Mouse (Mus musculus): ENCODE results near the gene Igf2.

Gene Igf2

GRCm38 (mm10) chr7:142666659-142667058, at the start of gene Igf2:
Gene Igf2 (minus strand): TSS chr7:142666816.
- POLR2A ChIA-PET: interaction anchor here in 1 of 4 experiments (0.6 kb wide), 1 partner anchor 113 kb away, joined by 3 read pairs; no protein-coding TSS in a partner anchor
- CTCF ChIA-PET: interaction anchor here in 2 of 4 experiments (1.3 to 1.5 kb wide), 2 partner anchors 56 to 86 kb away, joined by 4 to 7 read pairs; no protein-coding TSS in a partner anchor

GRCm38 (mm10) chr7:142714783-142715498, 48.3 kb upstream of the Igf2 start:
- ChIA-PET CTCF (interaction anchor here (0.5 to 1.4 kb wide), 22 partner anchors 11 to 380 kb away, joined by 3 to 18 read pairs (median 3); no protein-coding TSS in a partner anchor), POLR2A (interaction anchor here in 3 of 4 experiments (0.5 to 0.6 kb wide), 3 partner anchors 58 to 1115 kb away, joined by 3 read pairs; no protein-coding TSS in a partner anchor)

DNA sequence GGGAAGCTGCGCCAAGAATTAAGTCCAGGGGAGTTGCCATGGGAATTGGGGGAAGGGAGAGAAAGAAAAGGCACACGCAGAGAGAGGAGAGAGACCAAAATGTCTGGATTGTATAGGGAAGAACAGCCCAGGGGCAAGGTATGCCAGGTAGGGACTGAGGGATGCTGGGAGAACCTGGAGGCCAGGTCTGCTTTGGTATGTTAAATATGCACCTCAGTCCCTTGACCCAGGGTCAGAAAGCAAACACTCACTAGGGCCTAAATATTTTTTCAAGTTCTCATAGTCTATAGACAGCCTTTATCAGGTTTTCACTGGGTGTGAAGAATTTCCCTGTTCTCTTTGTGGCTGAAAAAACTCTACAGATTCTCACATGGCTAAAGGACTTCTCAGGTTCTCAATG, 40.3 kb upstream of the Igf2 start:
- ChIA-PET CTCF (no interaction called here), POLR2A (no interaction called here)

- POLR2A ChIA-PET: no interaction called here
- CTCF ChIA-PET: interaction anchor here in 1 of 4 experiments (2.2 kb wide), 1 partner anchor 15 kb away, joined by 5 read pairs; no protein-coding TSS in a partner anchor
Observed at GRCm38 (mm10) chr7:142699334-142699860, 32.8 kb upstream of the Igf2 start.

- POLR2A ChIA-PET: interaction anchor here in 1 of 4 experiments (0.6 kb wide), 1 partner anchor 75 kb away, joined by 3 read pairs; no protein-coding TSS in a partner anchor
- CTCF ChIA-PET: interaction anchor here in 3 of 4 experiments (1.2 to 3.2 kb wide), 4 partner anchors 68 to 197 kb away, joined by 3 to 11 read pairs (median 7); no protein-coding TSS in a partner anchor
Observed at GRCm38 (mm10) chr7:142678611-142679010, 12.0 kb upstream of the Igf2 start.

- CTCF ChIA-PET: interaction anchor here (0.6 to 3.3 kb wide), 18 partner anchors 65 to 391 kb away, joined by 3 to 13 read pairs (median 5); no protein-coding TSS in a partner anchor
- POLR2A ChIA-PET: no interaction called here
Observed at GRCm38 (mm10) chr7:142675644-142676043, 9.0 kb upstream of the Igf2 start.

DNA sequence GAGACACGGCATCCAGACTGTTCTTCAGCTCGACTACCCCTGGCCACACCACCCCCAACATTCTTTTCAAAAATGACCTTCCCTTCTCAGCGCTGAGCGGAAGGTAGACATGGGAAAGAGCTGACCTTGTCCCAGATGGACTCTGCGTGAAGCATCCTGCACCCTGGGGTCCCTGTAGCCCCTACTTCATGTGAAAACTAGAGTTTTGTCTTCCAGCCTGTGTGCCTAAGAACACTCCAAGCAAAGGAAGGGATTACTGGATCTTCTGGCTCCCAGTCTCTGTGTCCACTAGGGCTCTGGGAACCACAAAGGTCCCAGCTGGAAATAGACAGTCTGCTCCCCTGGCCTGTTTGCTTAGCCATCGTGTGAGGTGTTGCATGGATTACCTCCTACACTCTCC, 8.5 kb upstream of the Igf2 start:
- ChIA-PET CTCF (interaction anchor here (0.6 to 3.3 kb wide), 13 partner anchors 64 to 391 kb away, joined by 3 to 13 read pairs (median 5); no protein-coding TSS in a partner anchor), POLR2A (interaction anchor here in 1 of 4 experiments (1.6 kb wide), 1 partner anchor 64 kb away, joined by 4 read pairs; no protein-coding TSS in a partner anchor)

DNA sequence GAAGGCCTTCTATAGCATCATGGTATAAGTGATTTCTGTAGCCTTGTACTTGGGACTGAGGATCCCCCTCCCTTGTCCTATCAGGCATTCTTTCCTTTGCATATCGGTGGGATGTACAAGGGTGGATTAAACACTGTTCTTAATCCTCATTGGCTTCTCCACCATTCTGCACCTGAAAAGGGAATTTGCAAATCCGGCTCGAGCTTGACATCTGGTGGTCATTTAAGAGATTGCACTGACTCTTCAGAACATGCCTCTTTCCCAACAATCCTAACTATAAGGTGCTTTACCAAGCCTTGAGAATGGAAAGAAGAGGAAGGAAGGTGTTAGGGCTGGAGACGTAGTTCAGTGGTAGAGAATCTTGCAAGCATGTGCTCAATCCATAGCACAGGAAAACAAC, 5.5 kb upstream of the Igf2 start:
- ChIA-PET CTCF (interaction anchor here (0.6 to 4.7 kb wide), 18 partner anchors 8 to 758 kb away, joined by 3 to 46 read pairs (median 4); no protein-coding TSS in a partner anchor), POLR2A (interaction anchor here in 1 of 4 experiments (1.1 kb wide), 1 partner anchor 302 kb away, joined by 3 read pairs; no protein-coding TSS in a partner anchor)

- ChIA-PET CTCF (interaction anchor here (0.6 to 4.7 kb wide), 8 partner anchors 60 to 349 kb away, joined by 3 to 46 read pairs (median 6); no protein-coding TSS in a partner anchor), POLR2A (interaction anchor here in 1 of 4 experiments (1.1 to 1.3 kb wide), 2 partner anchors 60 to 301 kb away, joined by 3 to 6 read pairs; no protein-coding TSS in a partner anchor)
Observed at GRCm38 (mm10) chr7:142671067-142671466, 4.5 kb upstream of the Igf2 start.

- POLR2A ChIA-PET: interaction anchor here in 1 of 4 experiments (1.3 kb wide), 1 partner anchor 59 kb away, joined by 6 read pairs; no protein-coding TSS in a partner anchor
Observed at GRCm38 (mm10) chr7:142669751-142670625, 3.4 kb upstream of the Igf2 start, which contains the start of gene Gm49394. Gene Gm49394 (minus strand): TSS chr7:142669942.

DNA sequence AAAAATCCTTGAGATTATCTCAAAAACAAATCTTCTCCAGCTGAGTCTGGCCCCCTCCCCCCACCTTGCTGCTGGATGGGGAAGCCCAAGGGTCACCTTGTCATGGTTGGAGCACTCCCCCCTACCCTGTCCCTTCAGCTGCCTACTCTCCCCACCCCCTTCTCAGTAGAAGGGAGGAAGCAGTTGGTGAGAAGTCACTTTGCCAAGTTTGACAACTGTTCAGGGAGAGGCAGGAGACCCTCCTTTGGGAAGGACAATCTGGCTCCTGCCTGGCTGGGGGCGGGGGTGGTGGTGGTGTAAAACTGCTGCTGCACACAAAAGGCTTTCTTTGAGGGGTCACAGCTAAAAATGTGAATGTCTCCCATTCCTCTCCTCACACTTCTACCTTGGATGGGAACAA, 1.7 kb upstream of the Igf2 start:
- ChIA-PET POLR2A (interaction anchor here in 1 of 4 experiments (0.6 kb wide), 2 partner anchors 337 to 900 kb away, joined by 4 to 7 read pairs; no protein-coding TSS in a partner anchor), CTCF (interaction anchor here in 1 of 4 experiments (0.6 kb wide), 1 partner anchor 58 kb away, joined by 4 read pairs; no protein-coding TSS in a partner anchor)

More at GRCm38 (mm10) chr7:142669751-142670625, 3.4 kb upstream of the Igf2 start, which contains the start of gene Gm49394:
- CTCF ChIA-PET: interaction anchor here in 2 of 4 experiments (0.6 to 4.7 kb wide), 2 partner anchors 59 to 403 kb away, joined by 3 to 46 read pairs; no protein-coding TSS in a partner anchor

GRCm38 (mm10) chr7:142667521-142667920, 905 bp upstream of the Igf2 start:
- POLR2A ChIA-PET: interaction anchor here in 1 of 4 experiments (0.6 to 1.0 kb wide), 2 partner anchors 13 to 114 kb away, joined by 3 read pairs; no protein-coding TSS in a partner anchor
- CTCF ChIA-PET: interaction anchor here in 3 of 4 experiments (0.5 to 1.5 kb wide), 4 partner anchors 56 to 409 kb away, joined by 3 to 7 read pairs (median 4); no protein-coding TSS in a partner anchor

DNA sequence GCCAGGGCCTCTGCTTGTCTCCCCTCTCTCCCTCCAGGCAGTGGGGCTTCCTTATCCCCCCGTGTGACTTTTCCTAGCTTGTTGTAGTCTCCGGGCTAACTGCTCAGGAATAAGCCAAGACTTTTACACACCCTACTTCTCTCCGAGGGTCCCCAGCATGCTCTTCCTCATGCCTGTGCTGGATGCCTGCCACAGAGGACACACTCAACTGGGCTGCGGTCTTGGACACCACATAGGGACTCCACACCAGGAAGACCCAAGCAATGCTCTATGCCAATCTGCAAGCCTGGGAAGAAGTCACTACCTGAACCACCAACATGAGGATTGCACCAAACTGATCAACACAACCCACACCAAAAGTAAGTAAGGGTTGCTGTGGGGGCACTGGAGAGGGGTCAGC, 507 bp downstream of the Igf2 start:
- ChIA-PET CTCF (no interaction called here), POLR2A (no interaction called here)

DNA sequence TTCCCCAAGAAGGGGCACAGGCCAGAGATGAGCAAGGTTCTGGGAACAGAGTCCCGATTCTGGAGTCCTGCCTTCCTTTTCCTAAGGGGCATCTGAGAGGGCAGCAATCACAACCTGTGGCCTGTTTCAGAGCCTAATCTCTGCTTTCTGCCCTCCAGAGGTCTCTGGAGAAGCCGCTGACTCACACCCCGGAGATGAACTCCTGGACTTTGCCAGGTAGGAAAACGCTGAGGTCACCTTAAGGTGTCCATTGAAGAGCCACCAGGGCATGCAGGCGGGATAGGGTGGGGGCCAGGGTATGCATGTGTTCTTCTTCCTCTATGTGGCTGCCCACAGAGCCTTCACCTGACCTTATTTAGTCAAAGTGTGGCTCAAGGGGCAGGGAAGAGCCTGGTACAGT, 1.3 kb downstream of the Igf2 start:
- ChIA-PET POLR2A (interaction anchor here in 2 of 4 experiments (0.6 kb wide), 2 partner anchors 11 to 193 kb away, joined by 3 to 7 read pairs; no protein-coding TSS in a partner anchor), CTCF (no interaction called here)

GRCm38 (mm10) chr7:142664465-142665029, 2.1 kb downstream of the Igf2 start:
- CTCF ChIA-PET: interaction anchor here (0.7 to 1.1 kb wide), 6 partner anchors 53 to 330 kb away, joined by 3 to 6 read pairs (median 3); no protein-coding TSS in a partner anchor
- POLR2A ChIA-PET: interaction anchor here in 2 of 4 experiments (0.6 to 0.7 kb wide), 3 partner anchors 9 to 192 kb away, joined by 3 to 7 read pairs (median 3); no protein-coding TSS in a partner anchor

- ChIA-PET POLR2A (interaction anchor here in 1 of 4 experiments (0.6 to 0.7 kb wide), 2 partner anchors 8 to 868 kb away, joined by 3 to 4 read pairs; no protein-coding TSS in a partner anchor), CTCF (interaction anchor here (0.7 to 1.1 kb wide), 7 partner anchors 53 to 1205 kb away, joined by 3 to 7 read pairs (median 3); no protein-coding TSS in a partner anchor)
Observed at GRCm38 (mm10) chr7:142663931-142664421, 2.6 kb downstream of the Igf2 start.

DNA sequence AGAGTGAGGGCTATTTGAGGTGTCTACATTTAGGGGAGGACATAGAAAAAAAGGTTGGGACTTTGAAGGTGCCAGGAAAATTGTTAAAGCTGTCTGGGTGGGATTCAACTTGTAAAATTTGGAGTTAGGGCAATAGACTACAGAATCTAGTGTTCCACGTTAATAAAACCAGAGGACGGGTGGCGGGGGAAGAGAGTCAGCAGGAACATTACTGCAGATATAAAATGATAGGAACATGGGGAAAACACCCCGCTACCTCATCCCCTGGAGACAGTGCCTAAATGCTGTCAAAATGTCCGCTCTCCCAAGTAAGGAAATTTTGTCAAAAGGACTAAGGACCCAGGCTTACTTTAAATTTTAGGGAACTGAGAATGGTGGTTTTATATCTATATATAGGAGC, 3.5 kb downstream of the Igf2 start:
- POLR2A ChIA-PET: interaction anchor here in 1 of 4 experiments (0.7 kb wide), 1 partner anchor 73 kb away, joined by 3 read pairs; no protein-coding TSS in a partner anchor
- CTCF ChIA-PET: interaction anchor here in 1 of 4 experiments (1.1 kb wide), 1 partner anchor 126 kb away, joined by 6 read pairs; no protein-coding TSS in a partner anchor
